Mouse (Mus musculus): ENCODE measurements around the gene Tpr.

DNA sequence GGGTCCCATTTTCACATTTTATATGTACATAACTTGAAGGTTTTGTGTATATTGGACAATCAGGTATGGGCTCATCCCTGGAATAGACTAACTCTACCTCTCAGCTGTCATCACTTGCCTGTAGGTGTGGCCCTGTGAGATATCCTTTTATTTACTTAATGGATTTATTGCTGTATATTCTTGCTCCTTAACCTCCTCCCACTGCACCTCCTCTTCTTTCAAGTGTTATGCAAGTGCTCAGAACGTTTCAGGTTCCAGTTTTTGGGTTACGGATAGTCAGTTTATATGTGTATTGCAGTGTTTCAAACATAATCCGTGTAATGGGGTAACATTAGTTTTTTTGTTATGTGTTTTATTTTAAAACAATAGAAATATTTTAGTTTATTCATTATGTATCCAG, 46.0 kb downstream of the Tpr start:
- TF ChIP-seq MXI1 (IDR thresholded peaks at IDR 0.05; ENCODE audit: low read depth, low read length) (no peak), POLR2A (IDR thresholded peaks at IDR 0.05; ENCODE audit: control insufficient read depth in 1 of 2, insufficient read depth in 1 of 2, low read depth in 1 of 2, low read length in 2 of 2, poor library complexity in 1 of 2) (no peak), CTCF (IDR thresholded peaks at IDR 0.05 in 2 of 3, conservative IDR thresholded peaks at IDR 0.05 in 1 of 3; ENCODE audit: control insufficient read depth in 1 of 3, insufficient read depth in 1 of 3, low read depth in 2 of 3, low read length in 3 of 3, poor library complexity in 1 of 3, severe bottlenecking in 1 of 3) (no peak), ZKSCAN1 (IDR thresholded peaks at IDR 0.05; ENCODE audit: low read depth, low read length) (no peak), EP300 (IDR thresholded peaks at IDR 0.05; ENCODE audit: low read depth in 1 of 2, low read length in 2 of 2) (no peak)
